Mouse (Mus musculus) granulocyte monocyte progenitor cell, adult 5-6 weeks (primary cell): ENCODE measurements around the gene Sptlc3. TPM values are rescaled to one million over a fixed set of nuclear protein-coding genes. Genes with fewer than 3 reads are reported as not detected.

ENCODE experiments used
- ATAC-seq: replicated peaks from 2 replicates; pipeline ENCODE4 v1.8.0; 2016; ENCODE audit warnings: mild to moderate bottlenecking, moderate TSS enrichment, inconsistent platforms; ENCODE audit not compliant: poor library complexity, severe bottlenecking
- total RNA-seq, 2 experiments: library from RNA; stranded (forward) in 1 of 2; stranded (reverse) in 1 of 2; fragments of 200-712, 200-1000 nt in 1 of 2; fragments of >200 nt in 1 of 2; fragmentation: Nextera tagmentation in 1 of 2; gene quantifications; 2 replicates each; pipeline ENCODE4 v1.2.3; 2014 to 2017

Sptlc3 gene
- total RNA-seq (2014; fragmentation: Nextera tagmentation) (not detected in 2 replicates), total RNA-seq (2017) (not detected in 2 replicates)

- ATAC-seq, result no peak
Measured at GRCm38 (mm10) chr2:139493836-139494235, at the start of gene Sptlc3. Gene Sptlc3, plus strand, starts transcription at chr2:139493913.

- ATAC-seq, result no peak
Measured at GRCm38 (mm10) chr2:139467726-139468125, 26.0 kb upstream of the Sptlc3 start.

DNA sequence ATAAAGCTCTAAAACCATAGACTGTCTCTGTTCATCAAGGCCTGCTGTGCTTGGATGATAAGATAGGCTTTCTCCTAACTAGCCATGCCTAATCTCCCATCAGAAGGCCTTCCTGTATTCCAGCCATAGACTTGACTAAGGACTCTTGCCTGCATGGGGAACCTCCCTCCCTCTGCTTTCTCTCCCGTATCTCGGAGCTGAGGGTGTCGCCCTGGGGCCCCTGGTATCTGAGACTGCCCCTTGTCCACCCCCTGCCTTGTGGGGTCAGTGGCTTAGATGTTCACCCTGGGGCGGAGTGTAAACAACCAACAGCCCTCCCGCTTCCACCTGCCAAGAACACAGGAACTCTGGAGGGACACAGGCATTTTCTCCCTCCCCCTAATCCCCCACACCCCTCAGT, 5.0 kb upstream of the Sptlc3 start:
- no peak for ATAC-seq

- ATAC-seq, result no peak
Measured at GRCm38 (mm10) chr2:139494629-139495028, 916 bp downstream of the Sptlc3 start.

DNA sequence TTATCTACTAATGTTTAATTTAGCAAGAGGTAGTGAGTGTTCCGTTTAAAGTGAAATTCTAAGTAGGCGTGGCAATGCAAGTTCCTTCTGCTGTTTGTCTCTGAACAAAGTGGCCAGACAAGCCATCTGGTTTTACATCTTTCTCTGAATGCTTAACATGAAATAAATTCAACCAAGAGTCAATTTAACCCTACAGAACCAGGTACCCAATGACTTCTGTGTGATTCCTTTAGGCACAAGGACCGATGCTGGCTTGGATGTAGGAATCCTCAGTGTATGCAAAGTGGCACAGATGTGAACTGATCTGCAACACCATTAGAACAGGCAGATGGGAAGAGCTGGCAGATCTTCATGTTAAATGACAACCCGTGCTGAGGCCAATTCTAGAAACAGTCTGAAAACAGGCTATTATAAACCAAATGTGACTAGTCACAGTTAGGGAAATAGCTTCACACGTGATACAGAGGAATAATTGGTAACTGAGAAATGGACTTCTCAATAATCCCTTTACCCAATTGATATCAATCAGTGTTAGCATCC, 68.3 kb downstream of the Sptlc3 start:
- ATAC-seq, result no peak

GRCm38 (mm10) chr2:139579280-139579679, 85.6 kb downstream of the Sptlc3 start:
- ATAC-seq, result no peak

DNA sequence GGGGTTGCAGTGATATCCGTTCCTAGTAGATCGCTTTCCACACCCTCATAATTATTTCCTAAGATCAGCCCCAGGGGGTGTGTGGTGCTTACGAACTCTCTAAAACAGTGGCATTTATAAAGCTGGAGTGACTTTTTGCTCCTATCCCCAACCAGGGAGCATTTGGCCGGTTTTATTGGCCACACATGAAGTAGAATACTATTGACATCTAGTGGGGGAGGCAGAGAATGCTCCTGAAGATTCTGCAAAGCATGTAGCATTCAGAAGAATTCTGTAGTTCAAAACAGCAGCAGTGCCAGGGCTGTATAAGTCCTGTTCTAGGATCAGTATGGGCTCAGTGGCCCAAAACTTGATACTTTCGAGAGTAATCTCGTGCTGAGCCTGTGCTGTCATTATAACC, 89.1 kb downstream of the Sptlc3 start:
- ATAC-seq, result no peak

DNA sequence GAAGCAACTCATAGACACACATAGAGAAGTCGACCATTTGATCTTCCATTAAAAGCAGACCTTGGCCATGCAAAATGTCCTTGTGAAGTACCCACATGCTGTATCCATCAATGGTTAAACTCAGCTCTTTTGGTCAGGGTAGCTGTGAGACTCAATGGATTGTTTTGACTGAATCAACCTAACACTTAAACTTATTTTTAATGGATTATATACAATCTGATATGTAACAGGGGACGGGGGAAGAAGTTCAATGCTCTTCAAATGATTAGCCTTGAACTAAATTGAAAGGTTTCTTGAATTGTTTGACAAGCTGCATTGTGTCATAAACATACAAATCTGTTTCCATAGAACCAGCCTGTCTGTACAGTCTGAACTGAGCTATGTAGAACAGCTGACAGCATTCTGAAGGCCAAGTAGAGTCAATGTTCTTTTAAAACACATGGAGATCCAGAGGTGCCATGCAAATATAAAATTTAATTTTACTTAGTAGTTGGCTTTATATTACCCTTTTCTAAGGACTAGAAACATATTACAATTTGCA, 94.0 kb downstream of the Sptlc3 start:
- ATAC-seq, result no peak

DNA sequence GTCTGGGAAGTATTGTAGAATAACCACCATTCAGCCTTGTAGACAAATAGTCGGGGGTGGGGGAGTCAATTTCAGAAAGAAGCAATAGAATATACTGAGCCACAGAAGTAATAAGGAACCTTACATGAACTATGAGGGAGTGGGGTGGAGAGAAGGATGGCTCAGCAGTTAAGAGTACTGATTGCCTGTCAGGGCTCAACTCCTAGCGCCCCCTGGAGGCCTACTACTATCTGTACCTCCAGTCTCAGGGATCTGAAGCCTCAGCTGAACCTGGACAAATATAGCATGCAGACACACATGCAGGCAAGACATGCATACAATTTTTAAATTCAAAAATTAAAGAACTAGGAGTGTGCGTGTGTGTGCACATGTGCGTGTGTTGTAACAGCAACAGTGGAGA, 96.2 kb downstream of the Sptlc3 start:
- ATAC-seq, result peak; percentile 68

GRCm38 (mm10) chr2:139590888-139591698, 97.4 kb downstream of the Sptlc3 start:
- peak; percentile 96 for ATAC-seq

GRCm38 (mm10) chr2:139592109-139592508, 98.4 kb downstream of the Sptlc3 start:
- ATAC-seq, result no peak

- no peak for ATAC-seq
Measured at GRCm38 (mm10) chr2:139597229-139597628, 103.5 kb downstream of the Sptlc3 start.

DNA sequence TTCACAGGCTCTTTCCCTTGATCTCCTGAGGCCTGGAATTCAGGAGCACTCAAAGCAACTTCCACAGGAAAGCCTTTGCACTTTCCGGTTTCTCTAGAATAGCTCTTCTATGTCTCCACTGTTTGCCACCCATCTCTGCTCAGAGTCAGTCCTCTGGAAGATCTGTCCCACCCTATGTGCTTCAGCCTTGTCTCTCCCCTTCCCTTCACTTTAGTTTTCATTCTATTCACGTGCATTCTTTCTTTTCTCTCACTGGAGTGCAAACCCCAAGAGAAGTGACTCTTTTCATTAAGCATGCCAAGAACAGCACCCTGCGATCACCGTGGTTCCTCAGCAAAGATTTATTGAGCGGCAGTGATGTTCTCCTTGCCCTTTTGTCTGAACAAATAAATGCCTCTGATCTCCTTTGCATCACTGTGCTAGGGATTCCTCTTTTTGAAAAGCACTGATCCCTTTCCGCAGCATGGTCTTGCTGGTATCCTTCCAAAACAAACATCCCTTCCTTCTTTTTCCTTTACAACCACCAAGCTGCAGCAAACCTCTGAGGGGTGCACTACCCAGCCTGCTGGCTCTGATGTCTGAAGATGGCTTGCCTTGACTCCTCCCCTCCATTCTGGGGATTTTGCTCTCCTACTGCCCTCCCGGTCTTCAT, 108.0 kb downstream of the Sptlc3 start:
- no peak for ATAC-seq

DNA sequence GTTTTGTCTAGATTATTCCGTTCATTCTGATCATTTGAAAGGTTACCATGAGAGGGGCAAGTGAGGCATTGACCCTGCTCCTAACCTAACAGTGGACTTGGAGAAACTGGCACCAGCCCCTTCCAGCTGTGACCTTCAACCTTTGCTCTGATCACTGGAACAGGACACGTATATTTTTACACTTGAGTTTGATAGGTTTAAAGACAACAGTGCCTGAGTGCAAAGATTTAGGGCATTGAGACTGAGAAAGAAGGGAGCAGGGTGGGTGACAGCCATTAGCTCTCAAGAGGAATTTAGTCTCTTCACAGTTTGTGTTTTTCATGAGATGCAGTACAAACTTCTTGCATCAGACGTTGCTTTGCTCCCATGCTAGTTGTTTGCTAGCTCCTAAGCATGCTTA, 114.5 kb downstream of the Sptlc3 start:
- no peak for ATAC-seq

GRCm38 (mm10) chr2:139608810-139609209, 115.1 kb downstream of the Sptlc3 start:
- ATAC-seq, result no peak

DNA sequence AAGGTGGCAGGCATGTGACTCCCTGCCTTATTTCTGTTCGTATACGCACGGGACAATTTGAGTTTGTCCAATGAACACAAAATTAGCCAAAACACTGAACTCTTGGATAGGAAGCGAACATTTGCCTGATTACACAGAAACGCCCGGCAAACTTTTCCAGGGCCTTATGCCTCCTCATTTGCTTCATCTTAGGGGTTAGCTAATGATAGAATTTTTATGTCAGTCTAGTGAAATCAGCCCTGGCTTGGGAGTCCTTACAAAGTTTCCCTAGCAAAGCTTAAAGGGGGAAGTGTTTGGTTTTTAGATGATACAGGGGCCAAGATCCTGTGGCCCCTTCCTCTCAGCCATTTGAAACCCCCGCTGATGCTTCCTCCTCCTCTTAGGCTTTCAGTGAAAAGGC, 115.5 kb downstream of the Sptlc3 start:
- ATAC-seq, result no peak

DNA sequence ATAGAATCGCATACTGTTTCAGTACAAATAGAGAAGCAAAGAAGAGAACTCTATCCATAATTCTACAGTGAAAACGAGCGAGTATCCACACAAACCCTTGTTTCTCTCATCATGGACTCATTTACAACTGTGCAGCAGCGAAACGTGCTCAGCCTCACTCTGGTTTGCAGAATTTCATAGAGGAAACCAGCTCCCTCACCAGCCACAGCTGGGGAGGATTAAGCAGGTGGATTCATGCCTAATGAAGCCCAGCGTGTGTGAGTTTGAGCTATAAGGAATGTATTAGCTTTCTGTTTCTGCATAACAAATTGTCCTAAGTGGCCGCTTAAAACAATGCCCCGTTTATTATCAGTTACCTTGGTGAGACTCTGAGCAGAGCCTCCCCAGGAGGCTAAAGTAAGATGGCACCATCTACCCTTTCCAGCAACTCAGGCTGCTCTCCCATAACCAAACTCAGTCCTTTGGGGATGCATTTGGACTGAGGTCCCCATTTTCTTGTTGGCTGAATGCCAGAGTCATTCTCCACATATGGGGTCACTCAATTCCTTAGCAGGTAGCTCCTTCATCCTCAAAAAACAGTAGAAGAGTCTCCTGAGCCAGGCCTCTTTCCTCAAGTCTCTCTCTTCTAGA, 116.1 kb downstream of the Sptlc3 start:
- ATAC-seq, result no peak

DNA sequence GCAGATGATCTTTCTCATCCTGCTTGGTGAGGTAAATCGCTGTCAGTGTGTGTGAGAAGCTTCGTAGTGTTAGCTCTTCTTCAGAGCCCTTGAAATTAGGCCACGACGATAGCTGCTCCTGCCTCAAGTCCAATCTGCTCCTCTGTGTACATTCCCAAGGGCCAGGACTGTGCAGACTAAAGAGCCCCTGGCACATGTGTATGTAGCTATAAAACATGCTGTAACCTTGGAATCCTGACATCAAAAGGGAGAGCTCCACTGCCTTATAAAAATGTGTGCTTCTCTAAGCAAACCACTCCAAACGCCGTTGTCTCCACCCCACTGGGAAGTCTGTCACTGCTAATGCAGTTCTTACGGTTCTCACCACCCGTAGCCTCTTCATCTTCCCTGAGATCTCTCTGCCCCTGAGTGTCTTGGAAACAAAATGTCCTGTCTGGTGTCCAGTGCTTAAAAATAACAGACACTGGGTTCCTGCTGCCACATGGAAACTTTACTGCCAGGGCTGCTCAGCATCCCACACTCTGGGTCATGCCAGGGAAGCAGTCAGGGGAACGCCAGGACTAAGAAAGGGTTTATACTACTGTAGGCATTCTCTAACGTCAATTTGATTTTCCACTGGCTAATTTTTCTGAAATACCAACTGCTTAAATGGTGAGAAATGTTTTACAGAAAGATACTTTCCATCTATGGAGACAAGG, 118.8 kb downstream of the Sptlc3 start:
- ATAC-seq, result no peak

DNA sequence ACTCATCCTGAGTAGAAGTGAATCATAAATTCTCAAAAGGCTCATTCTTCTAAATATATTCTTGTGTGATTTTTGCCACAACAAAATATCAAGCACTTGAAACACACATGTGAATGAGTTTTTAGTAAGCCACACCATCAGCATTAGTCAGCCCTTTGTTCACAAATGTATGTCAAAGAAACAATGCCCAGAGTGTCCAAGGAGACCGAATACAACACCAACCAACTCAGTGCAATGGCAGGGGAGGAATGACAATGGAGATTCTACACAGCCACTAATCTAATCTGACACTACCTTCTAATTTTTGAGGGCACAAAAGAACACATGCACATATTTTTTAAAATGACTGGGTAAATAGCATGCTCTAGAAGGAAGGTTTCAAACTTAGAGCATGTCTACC, 132.8 kb downstream of the Sptlc3 start:
- no peak for ATAC-seq

DNA sequence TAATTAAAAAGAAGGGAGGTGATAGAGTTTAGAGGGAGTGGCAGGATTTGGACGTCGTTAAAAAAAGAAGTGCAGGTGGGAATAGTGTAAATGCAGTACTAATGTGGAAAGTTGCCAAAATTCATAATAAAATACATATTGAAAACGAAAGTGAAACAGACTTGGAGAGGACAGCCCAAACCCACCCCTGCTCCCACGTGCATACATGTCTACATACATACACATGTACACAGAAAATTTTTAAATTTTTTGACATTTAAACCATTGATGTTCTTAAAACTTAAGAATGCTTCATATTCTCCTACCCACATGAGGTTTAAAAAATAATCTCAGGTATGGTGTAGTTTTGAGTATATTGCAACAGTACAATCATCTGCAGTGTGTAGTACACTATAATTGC, 135.0 kb downstream of the Sptlc3 start:
- ATAC-seq, result no peak
